Mouse (Mus musculus) hindbrain, embryonic 11.5 days (tissue): ENCODE data around the gene Klhl26. TPM values are rescaled to one million over a fixed set of nuclear protein-coding genes. Genes with fewer than 3 reads are reported as not detected.

Source experiments
- ATAC-seq: fragments of 200-750 bp; cut with Nextera tagmentation; 2 replicates; pipeline ENCODE4 v1.8.0; 2017; ENCODE audit warnings: mild to moderate bottlenecking, moderate TSS enrichment, moderate library complexity; ENCODE audit not compliant: low FRiP score
- DNase-seq: peaks from one replicate; pipeline ENCODE4 v3.0.0-alpha.2; 2015; ENCODE audit warnings: low spot score
- H3K27ac ChIP-seq: fragments of 300-500 bp; sonication (generic); 2 replicates; pipeline ENCODE4 v1.5.1; 2014; ENCODE audit warnings: mild to moderate bottlenecking, low read depth, low read length
- H3K27me3 ChIP-seq: fragments of 300-500 bp; sonication (generic); 2 replicates; pipeline ENCODE4 v1.6.1; 2014; ENCODE audit warnings: mild to moderate bottlenecking, low read length, moderate library complexity, mixed read lengths; ENCODE audit not compliant: control insufficient read depth, insufficient read depth
- H3K36me3 ChIP-seq: fragments of 300-500 bp; sonication (generic); 2 replicates; pipeline ENCODE4 v1.6.1; 2014; ENCODE audit warnings: mild to moderate bottlenecking, low read length, moderate library complexity, mixed read lengths; ENCODE audit not compliant: control insufficient read depth, insufficient read depth
- H3K4me1 ChIP-seq: fragments of 300-500 bp; sonication (generic); replicated peaks from 2 replicates; pipeline ENCODE4 v1.6.1; 2014; ENCODE audit warnings: low read length, mixed read lengths; ENCODE audit not compliant: control insufficient read depth, insufficient read depth
- H3K4me2 ChIP-seq: fragments of 300-500 bp; sonication (generic); replicated peaks from 2 replicates; pipeline ENCODE4 v1.6.1; 2014; ENCODE audit warnings: mild to moderate bottlenecking, low read depth, low read length
- H3K4me3 ChIP-seq: fragments of 300-500 bp; sonication (generic); 2 replicates; pipeline ENCODE4 v1.5.1; 2014; ENCODE audit warnings: low read depth, low read length
- H3K9ac ChIP-seq: fragments of 300-500 bp; sonication (generic); 2 replicates; pipeline ENCODE4 v1.6.1; 2014; ENCODE audit warnings: low read depth, low read length
- H3K9me3 ChIP-seq: fragments of 300-500 bp; sonication (generic); 2 replicates; pipeline ENCODE4 v1.6.1; 2016; ENCODE audit warnings: low read length; ENCODE audit not compliant: control insufficient read depth
- WGBS: fragments of 180-500 bp; shearing (Covaris S2); extraction: QIAGEN DNeasy Blood & Tissue Kit; methylation state at CpG from one replicate; pipeline ENCODE4 v1.1.7; 2014; 5-methylcytosine and 5-hydroxymethylcytosine counted together
- polyA plus RNA-seq: library from polyadenylated mRNA; unstranded; fragments of >200 nt; fragmentation: Nextera tagmentation; extraction: Ambion mirVana; gene quantifications from 2 replicates; pipeline ENCODE4 v1.2.1, GENCODE M21; 2014

The Klhl26 gene
- polyA plus RNA-seq, 1 experiment from 2014 or later = 11.1 TPM

DNA sequence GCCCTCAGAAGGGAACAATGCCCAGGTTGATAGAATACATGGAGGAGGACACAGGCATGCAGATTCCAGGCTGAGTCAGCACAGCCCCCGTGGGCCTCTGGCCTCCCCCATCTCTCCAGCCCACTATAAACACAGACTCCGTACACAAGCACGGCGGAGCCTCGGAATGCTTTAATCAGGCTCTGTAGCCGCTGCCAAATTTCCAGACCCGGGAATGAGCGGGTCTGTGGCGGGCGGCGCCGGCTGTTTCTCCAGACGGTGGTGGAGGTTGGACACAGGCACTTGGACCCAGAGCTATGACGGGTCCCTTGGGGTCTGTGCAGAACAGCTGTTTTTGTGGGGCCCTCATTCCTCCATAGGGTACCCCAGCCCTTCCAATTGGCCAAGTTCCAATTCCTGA, 57.8 kb downstream of the Klhl26 start:
- no peak overlapping the region for H3K9ac ChIP-seq
- H3K36me3 ChIP-seq = no peaks in the 10 kb centered on the region
- ATAC-seq (no peak), DNase-seq (no peak)
- H3K4me2 ChIP-seq = no peak overlapping the region
- no peak overlapping the region for H3K4me3 ChIP-seq
- no peak overlapping the region for H3K27ac ChIP-seq
- H3K27me3 ChIP-seq = no peaks in the 10 kb centered on the region
- H3K9me3 ChIP-seq = no peaks in the 10 kb centered on the region
- 83% methylated on average over 14 of the region's 14 CpGs for WGBS
- H3K4me1 ChIP-seq = peaks cover 8% of the 10 kb centered on the region; the same call in 1 of the 2 replicates

GRCm38 (mm10) chr8:70417914-70418313, 58.9 kb downstream of the Klhl26 start:
- ATAC-seq (no peak), DNase-seq (no peak)
- Histone ChIP-seq H3K4me1 (peaks cover 8% of the 10 kb centered on the region; the same call in 1 of the 2 replicates), H3K4me2 (no peak overlapping the region), H3K9ac (0 out of 2 replicates have a peak overlapping the region, but pooled peaks have one; percentile 16), H3K36me3 (no peaks in the 10 kb centered on the region), H3K27me3 (no peaks in the 10 kb centered on the region), H3K4me3 (no peak overlapping the region), H3K27ac (no peak overlapping the region), H3K9me3 (no peaks in the 10 kb centered on the region)
- 48% methylated on average over 10 of the region's 10 CpGs for WGBS

- no peak for ATAC-seq
- no peak overlapping the region for H3K27ac ChIP-seq
Observed at GRCm38 (mm10) chr8:70416941-70417340, 59.8 kb downstream of the Klhl26 start.

DNA sequence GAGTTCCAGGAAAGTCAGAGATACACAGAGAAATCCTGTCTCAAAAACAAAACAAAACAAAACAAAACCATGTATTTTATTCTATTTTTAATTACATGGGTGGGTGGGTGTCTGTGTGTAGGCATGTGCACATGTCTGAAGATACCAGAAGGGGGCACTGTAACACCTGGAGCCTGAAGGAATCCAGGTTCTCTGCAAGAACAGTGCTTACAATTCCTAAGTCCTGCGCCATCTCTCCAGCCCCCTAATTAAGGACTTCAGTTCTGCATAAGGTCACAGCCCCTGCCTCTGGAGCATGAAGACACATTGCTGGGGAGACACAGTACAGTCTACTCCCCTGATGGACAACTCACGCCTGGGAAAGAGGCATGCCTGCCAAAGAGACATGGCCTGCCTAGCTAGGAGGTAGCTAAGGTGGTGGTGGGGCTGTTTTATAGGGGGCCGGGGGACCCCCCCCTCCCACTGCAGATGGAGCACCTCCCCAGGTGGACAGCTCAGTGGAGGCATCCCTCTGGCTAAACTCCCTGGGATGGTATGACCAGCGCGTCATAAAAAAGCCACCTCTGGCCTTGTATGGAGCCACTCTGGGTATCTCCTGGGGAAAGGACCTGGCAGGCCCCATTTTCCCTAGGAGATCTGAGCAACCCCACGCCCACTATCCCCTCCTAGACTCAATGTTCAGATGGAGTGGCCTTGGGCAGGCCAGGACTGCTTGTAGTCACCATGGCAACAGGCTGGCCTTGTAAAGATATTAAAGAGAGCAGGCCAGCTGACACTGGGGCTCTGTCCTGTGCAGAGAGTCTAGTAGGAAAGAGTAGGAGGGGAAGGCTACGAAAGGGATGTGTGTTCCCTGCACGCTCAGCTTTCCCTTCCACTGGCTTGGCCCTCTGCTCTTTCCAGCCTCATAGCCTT, 61.0 kb downstream of the Klhl26 start:
- Histone ChIP-seq H3K9ac (no peak overlapping the region), H3K27ac (no peak overlapping the region), H3K4me1 (peaks cover 8% of the 10 kb centered on the region; the same call in 1 of the 2 replicates), H3K4me2 (no peak overlapping the region), H3K27me3 (no peaks in the 10 kb centered on the region), H3K9me3 (no peaks in the 10 kb centered on the region), H3K4me3 (no peak overlapping the region), H3K36me3 (no peaks in the 10 kb centered on the region)
- ATAC-seq (peak; percentile 71), DNase-seq (peak; percentile 49)
- WGBS = 69% methylated on average over 8 of the region's 8 CpGs

More at GRCm38 (mm10) chr8:70416941-70417340, 59.8 kb downstream of the Klhl26 start:
- no peak for DNase-seq
- no peaks in the 10 kb centered on the region for H3K36me3 ChIP-seq
- H3K9ac ChIP-seq = no peak overlapping the region
- H3K4me3 ChIP-seq = no peak overlapping the region
- H3K4me2 ChIP-seq = no peak overlapping the region
- peaks cover 8% of the 10 kb centered on the region; the same call in 1 of the 2 replicates for H3K4me1 ChIP-seq
- no peaks in the 10 kb centered on the region for H3K9me3 ChIP-seq
- H3K27me3 ChIP-seq = no peaks in the 10 kb centered on the region
- WGBS = 38% methylated on average over 6 of the region's 6 CpGs

- no peak for DNase-seq
- WGBS = 89% methylated on average over 6 of the region's 6 CpGs
- H3K4me2 ChIP-seq = no peak overlapping the region
- H3K9ac ChIP-seq = no peak overlapping the region
- H3K9me3 ChIP-seq = no peaks in the 10 kb centered on the region
- H3K27me3 ChIP-seq = no peaks in the 10 kb centered on the region
- H3K4me3 ChIP-seq = no peak overlapping the region
- no peaks in the 10 kb centered on the region for H3K36me3 ChIP-seq
- H3K27ac ChIP-seq = no peak overlapping the region
- H3K4me1 ChIP-seq = peaks cover 8% of the 10 kb centered on the region; the same call in 1 of the 2 replicates
- no peak for ATAC-seq
Observed at GRCm38 (mm10) chr8:70414310-70414946, 62.3 kb downstream of the Klhl26 start.

GRCm38 (mm10) chr8:70410281-70410680, 66.5 kb downstream of the Klhl26 start:
- 0 out of 2 replicates have a peak overlapping the region, but pooled peaks have one; percentile 15 for H3K9ac ChIP-seq
- no peaks in the 10 kb centered on the region for H3K36me3 ChIP-seq
- peak overlapping the region; percentile 10; the same call in 1 of the 2 replicates for H3K27ac ChIP-seq
- DNase-seq = no peak
- H3K4me3 ChIP-seq = no peak overlapping the region
- H3K9me3 ChIP-seq = no peaks in the 10 kb centered on the region
- 93% methylated on average over 5 of the region's 5 CpGs for WGBS
- H3K4me2 ChIP-seq = no peak overlapping the region
- no peak for ATAC-seq
- H3K27me3 ChIP-seq = no peaks in the 10 kb centered on the region
- peaks cover 7% of the 10 kb centered on the region; the same call in 1 of the 2 replicates for H3K4me1 ChIP-seq

DNA sequence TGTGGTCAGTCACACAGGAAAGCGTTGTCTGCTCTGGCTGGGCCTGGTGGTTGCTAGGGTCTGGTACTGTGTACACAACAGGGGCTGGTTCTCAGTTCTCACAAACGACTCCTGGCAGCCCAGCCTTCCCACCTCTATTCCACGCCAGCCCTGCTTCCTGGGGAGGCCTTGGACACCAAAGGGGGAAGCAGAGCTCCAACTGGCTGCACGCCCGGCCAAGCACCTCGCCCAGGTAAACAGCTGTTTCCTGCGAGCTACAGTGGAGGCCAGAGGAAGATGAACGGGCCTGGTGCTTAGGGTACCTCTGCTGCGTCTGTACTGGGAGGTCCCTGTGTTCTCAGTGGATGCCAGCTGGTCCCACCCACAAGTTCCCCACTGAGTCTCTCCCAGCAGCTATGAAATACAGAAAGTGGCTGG, 67.3 kb downstream of the Klhl26 start:
- DNase-seq = no peak

DNA sequence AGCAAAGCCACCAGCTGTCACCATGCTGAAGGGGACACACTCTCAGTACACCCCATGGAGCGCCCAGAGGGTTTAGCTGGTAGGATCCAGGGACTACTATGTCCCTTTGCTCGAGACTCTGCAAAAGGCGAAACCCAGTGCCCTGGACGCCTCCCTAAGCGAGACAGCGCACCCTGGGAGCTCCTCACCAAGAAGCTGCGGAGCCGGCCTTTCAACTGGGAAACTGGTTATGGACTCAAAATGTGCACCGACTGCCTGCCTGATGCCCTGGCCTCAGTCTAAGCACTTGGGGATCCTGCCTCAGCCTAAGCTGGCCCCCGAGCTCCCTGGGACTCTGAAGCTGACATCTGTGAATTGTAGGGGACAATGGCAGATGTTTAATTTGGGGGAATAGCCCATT, 67.7 kb downstream of the Klhl26 start:
- H3K27me3 ChIP-seq = no peaks in the 10 kb centered on the region
- H3K27ac ChIP-seq = peak overlapping the region; percentile 52; the same call in 1 of the 2 replicates
- no peak overlapping the region for H3K4me2 ChIP-seq
- ATAC-seq (no peak), DNase-seq (no peak)
- H3K4me3 ChIP-seq = no peak overlapping the region
- H3K4me1 ChIP-seq = peaks cover 7% of the 10 kb centered on the region; the same call in 1 of the 2 replicates
- H3K9me3 ChIP-seq = no peaks in the 10 kb centered on the region
- WGBS = 79% methylated on average over 10 of the region's 10 CpGs
- H3K36me3 ChIP-seq = no peaks in the 10 kb centered on the region
- H3K9ac ChIP-seq = no peak overlapping the region

More for the DNA sequence above, 67.3 kb downstream of the Klhl26 start:
- H3K4me1 ChIP-seq = peaks cover 7% of the 10 kb centered on the region; the same call in 1 of the 2 replicates
- H3K9ac ChIP-seq = no peak overlapping the region
- no peaks in the 10 kb centered on the region for H3K27me3 ChIP-seq
- ATAC-seq = no peak
- H3K27ac ChIP-seq = peak overlapping the region; percentile 52
- no peak overlapping the region for H3K4me3 ChIP-seq
- H3K9me3 ChIP-seq = no peaks in the 10 kb centered on the region
- H3K4me2 ChIP-seq = no peak overlapping the region
- no peaks in the 10 kb centered on the region for H3K36me3 ChIP-seq
- 67% methylated on average over 9 of the region's 9 CpGs for WGBS
